Mouse (Mus musculus): ENCODE measurements around the gene B4galt5. TPM values are rescaled to one million over a fixed set of nuclear protein-coding genes. Genes with fewer than 3 reads are reported as not detected.

B4galt5 gene
- polyA plus RNA-seq, 1 experiment from 2014 or later = 9.1 TPM

GRCm38 (mm10) chr2:167268411-167268690 is 80.6 kb downstream of the B4galt5 start:
- no peak overlapping the region for H3K4me3 ChIP-seq
- no peak overlapping the region for H3K27ac ChIP-seq
- H3K4me1 ChIP-seq = no peaks in the 10 kb centered on the region
- H3K36me3 ChIP-seq (ENCODE audit: poor library complexity, severe bottlenecking) = no peaks in the 10 kb centered on the region
- WGBS = 89% methylated on average over 8 of the region's 8 CpGs
- no peaks in the 10 kb centered on the region for H3K9me3 ChIP-seq (replicated peaks)
- no peaks in the 10 kb centered on the region for H3K27me3 ChIP-seq
- ATAC-seq = no peak
- no peak overlapping the region for H3K4me2 ChIP-seq
- H3K9ac ChIP-seq = no peak overlapping the region

GRCm38 (mm10) chr2:167267531-167268410 is 81.2 kb downstream of the B4galt5 start:
- H3K4me2 ChIP-seq = no peak overlapping the region
- H3K9ac ChIP-seq = no peak overlapping the region
- no peaks in the 10 kb centered on the region for H3K9me3 ChIP-seq (replicated peaks)
- H3K4me1 ChIP-seq = no peaks in the 10 kb centered on the region
- ATAC-seq = no peak
- H3K27ac ChIP-seq = no peak overlapping the region
- WGBS = 85% methylated on average over 14 of the region's 14 CpGs
- no peak overlapping the region for H3K4me3 ChIP-seq
- H3K36me3 ChIP-seq (ENCODE audit: poor library complexity, severe bottlenecking) = no peaks in the 10 kb centered on the region
- no peaks in the 10 kb centered on the region for H3K27me3 ChIP-seq

GRCm38 (mm10) chr2:167266231-167266630 is 82.8 kb downstream of the B4galt5 start:
- no peaks in the 10 kb centered on the region for H3K4me1 ChIP-seq
- H3K36me3 ChIP-seq (ENCODE audit: poor library complexity, severe bottlenecking) = no peaks in the 10 kb centered on the region
- no peak overlapping the region for H3K4me3 ChIP-seq
- 93% methylated on average over 10 of the region's 10 CpGs for WGBS
- no peak overlapping the region for H3K9ac ChIP-seq
- H3K4me2 ChIP-seq = no peak overlapping the region
- ATAC-seq = no peak
- H3K9me3 ChIP-seq (replicated peaks) = no peaks in the 10 kb centered on the region
- no peaks in the 10 kb centered on the region for H3K27me3 ChIP-seq
- no peak overlapping the region for H3K27ac ChIP-seq

GRCm38 (mm10) chr2:167265806-167266205 is 83.2 kb downstream of the B4galt5 start:
- H3K9ac ChIP-seq = no peak overlapping the region
- WGBS = 66% methylated on average over 4 of the region's 5 CpGs
- no peaks in the 10 kb centered on the region for H3K27me3 ChIP-seq
- no peak overlapping the region for H3K4me2 ChIP-seq
- no peaks in the 10 kb centered on the region for H3K9me3 ChIP-seq (replicated peaks)
- no peak overlapping the region for H3K27ac ChIP-seq
- no peaks in the 10 kb centered on the region for H3K4me1 ChIP-seq
- H3K4me3 ChIP-seq = no peak overlapping the region
- H3K36me3 ChIP-seq (ENCODE audit: poor library complexity, severe bottlenecking) = no peaks in the 10 kb centered on the region
- no peak for ATAC-seq

GRCm38 (mm10) chr2:167265021-167265420 is 84.0 kb downstream of the B4galt5 start:
- ATAC-seq = no peak
- H3K9ac ChIP-seq = no peak overlapping the region
- no peaks in the 10 kb centered on the region for H3K36me3 ChIP-seq (ENCODE audit: poor library complexity, severe bottlenecking)
- no peak overlapping the region for H3K4me3 ChIP-seq
- no peaks in the 10 kb centered on the region for H3K9me3 ChIP-seq (replicated peaks)
- no peaks in the 10 kb centered on the region for H3K27me3 ChIP-seq
- no peaks in the 10 kb centered on the region for H3K4me1 ChIP-seq
- no peak overlapping the region for H3K27ac ChIP-seq
- H3K4me2 ChIP-seq = no peak overlapping the region
- WGBS = 88% methylated on average over 2 of the region's 2 CpGs

- no peak overlapping the region for H3K4me3 ChIP-seq
- H3K27ac ChIP-seq = no peak overlapping the region
- no peaks in the 10 kb centered on the region for H3K27me3 ChIP-seq
- H3K36me3 ChIP-seq (ENCODE audit: poor library complexity, severe bottlenecking) = no peaks in the 10 kb centered on the region
- no peaks in the 10 kb centered on the region for H3K4me1 ChIP-seq
- H3K4me2 ChIP-seq = no peak overlapping the region
- 89% methylated on average over 11 of the region's 11 CpGs for WGBS
- H3K9ac ChIP-seq = no peak overlapping the region
- no peaks in the 10 kb centered on the region for H3K9me3 ChIP-seq (replicated peaks)
- ATAC-seq = no peak
These were observed 85.1 kb downstream of the B4galt5 start for GRCm38 (mm10) chr2:167263931-167264330.

- Histone ChIP-seq H3K27me3 (no peaks in the 10 kb centered on the region), H3K4me3 (no peak overlapping the region), H3K9me3 (replicated peaks) (no peaks in the 10 kb centered on the region), H3K36me3 (ENCODE audit: poor library complexity, severe bottlenecking) (no peaks in the 10 kb centered on the region), H3K9ac (no peak overlapping the region), H3K4me2 (no peak overlapping the region), H3K4me1 (no peaks in the 10 kb centered on the region), H3K27ac (no peak overlapping the region)
- WGBS = 91% methylated on average over 8 of the region's 8 CpGs
- no peak for ATAC-seq
These were observed 85.8 kb downstream of the B4galt5 start for GRCm38 (mm10) chr2:167263040-167263810.

GRCm38 (mm10) chr2:167262433-167262832 is 86.5 kb downstream of the B4galt5 start:
- WGBS = 93% methylated on average over 10 of the region's 10 CpGs
- Histone ChIP-seq H3K36me3 (ENCODE audit: poor library complexity, severe bottlenecking) (no peaks in the 10 kb centered on the region), H3K4me3 (no peak overlapping the region), H3K27me3 (no peaks in the 10 kb centered on the region), H3K4me1 (no peaks in the 10 kb centered on the region), H3K27ac (no peak overlapping the region), H3K9me3 (replicated peaks) (no peaks in the 10 kb centered on the region), H3K9ac (no peak overlapping the region), H3K4me2 (no peak overlapping the region)
- ATAC-seq = no peak

- no peak overlapping the region for H3K4me2 ChIP-seq
- H3K4me3 ChIP-seq = no peak overlapping the region
- WGBS = 87% methylated on average over 4 of the region's 4 CpGs
- H3K36me3 ChIP-seq (ENCODE audit: poor library complexity, severe bottlenecking) = no peaks in the 10 kb centered on the region
- ATAC-seq = no peak
- no peak overlapping the region for H3K27ac ChIP-seq
- H3K9ac ChIP-seq = no peak overlapping the region
- H3K4me1 ChIP-seq = no peaks in the 10 kb centered on the region
- H3K27me3 ChIP-seq = no peaks in the 10 kb centered on the region
- no peaks in the 10 kb centered on the region for H3K9me3 ChIP-seq (replicated peaks)
These were observed 87.9 kb downstream of the B4galt5 start for GRCm38 (mm10) chr2:167261106-167261505.

GRCm38 (mm10) chr2:167257790-167258189 is 91.2 kb downstream of the B4galt5 start:
- Histone ChIP-seq H3K27ac (no peak overlapping the region), H3K9ac (no peak overlapping the region), H3K36me3 (ENCODE audit: poor library complexity, severe bottlenecking) (no peaks in the 10 kb centered on the region), H3K4me1 (no peaks in the 10 kb centered on the region), H3K4me3 (no peak overlapping the region), H3K4me2 (no peak overlapping the region), H3K27me3 (no peaks in the 10 kb centered on the region), H3K9me3 (replicated peaks) (no peaks in the 10 kb centered on the region)
- 54% methylated on average over 3 of the region's 3 CpGs for WGBS
- no peak for ATAC-seq

- H3K27me3 ChIP-seq = no peaks in the 10 kb centered on the region
These were observed 94.2 kb downstream of the B4galt5 start for GRCm38 (mm10) chr2:167254808-167255207.

GRCm38 (mm10) chr2:167254185-167254584 is 94.8 kb downstream of the B4galt5 start:
- no peaks in the 10 kb centered on the region for H3K27me3 ChIP-seq
- no peak overlapping the region for H3K9ac ChIP-seq
- H3K27ac ChIP-seq = no peak overlapping the region
- no peak for ATAC-seq
- 74% methylated on average over 7 of the region's 7 CpGs for WGBS
- peaks cover 13% of the 10 kb centered on the region for H3K4me1 ChIP-seq
- no peak overlapping the region for H3K4me2 ChIP-seq
- no peak overlapping the region for H3K4me3 ChIP-seq
- no peaks in the 10 kb centered on the region for H3K9me3 ChIP-seq (replicated peaks)
- no peaks in the 10 kb centered on the region for H3K36me3 ChIP-seq (ENCODE audit: poor library complexity, severe bottlenecking)

More at GRCm38 (mm10) chr2:167254808-167255207, 94.2 kb downstream of the B4galt5 start:
- WGBS = 85% methylated on average over 6 of the region's 6 CpGs
- Histone ChIP-seq H3K27ac (no peak overlapping the region), H3K4me2 (no peak overlapping the region), H3K9ac (no peak overlapping the region), H3K36me3 (ENCODE audit: poor library complexity, severe bottlenecking) (no peaks in the 10 kb centered on the region), H3K9me3 (replicated peaks) (no peaks in the 10 kb centered on the region), H3K4me1 (peaks cover 13% of the 10 kb centered on the region), H3K4me3 (no peak overlapping the region)
- ATAC-seq = no peak

Data from forebrain, embryonic 13.5 days (tissue).